Mouse (Mus musculus): ENCODE data around the gene Gm20388. TPM values are rescaled to one million over a fixed set of nuclear protein-coding genes. Genes with fewer than 3 reads are reported as not detected.

Gene Gm20388
- polyA plus RNA-seq, 1 experiment from 2014 or later: 5.5 TPM

DNA sequence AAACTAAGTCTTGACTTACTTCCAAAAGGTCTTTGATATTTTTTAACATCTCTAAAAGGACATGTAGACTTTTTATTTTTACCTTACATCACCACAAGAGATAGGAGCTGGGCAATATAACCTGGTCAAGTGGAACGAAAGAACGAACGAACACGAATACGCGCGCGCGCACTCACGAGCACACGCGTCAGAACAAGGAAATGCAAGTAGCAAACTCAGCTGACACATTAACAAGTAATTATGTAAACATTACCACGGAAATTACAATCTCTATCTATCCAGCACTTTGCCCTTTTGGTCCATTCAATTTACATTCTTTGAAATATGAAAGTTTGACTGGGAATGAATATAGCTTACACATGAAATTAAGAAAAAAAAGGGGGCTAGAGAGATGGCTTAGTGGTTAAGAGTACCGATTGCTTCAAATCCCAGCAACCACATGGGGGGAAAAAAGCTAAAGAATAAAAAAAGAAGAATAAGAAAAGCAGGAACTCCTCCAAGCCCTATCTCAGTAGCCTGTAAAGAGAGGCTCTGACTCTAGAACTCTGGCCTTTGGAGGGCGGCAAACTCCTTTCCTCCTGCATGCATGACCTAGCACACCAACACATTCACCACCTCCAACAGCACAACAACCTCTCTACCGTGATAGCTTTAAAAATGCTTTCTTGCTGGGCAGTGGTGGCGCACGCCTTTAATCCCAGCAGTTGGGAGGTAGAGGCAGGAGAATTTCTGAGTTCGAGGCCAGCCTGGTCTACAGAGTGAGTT, 3072.7 kb downstream of the Gm20388 start:
- no peak overlapping the region for H3K27ac ChIP-seq
- no peaks in the 10 kb centered on the region for H3K9me3 ChIP-seq
- H3K36me3 ChIP-seq: no peaks in the 10 kb centered on the region
- 81% methylated on average over 19 of the region's 19 CpGs for WGBS
- ATAC-seq (ENCODE audit: borderline replicate concordance, extremely low read depth, low FRiP score, low TSS enrichment): no peak
- H3K4me2 ChIP-seq: no peak overlapping the region
- H3K4me3 ChIP-seq: no peak overlapping the region
- peaks cover 18% of the 10 kb centered on the region for H3K4me1 ChIP-seq
- no peak overlapping the region for H3K9ac ChIP-seq
- H3K27me3 ChIP-seq: no peaks in the 10 kb centered on the region

DNA sequence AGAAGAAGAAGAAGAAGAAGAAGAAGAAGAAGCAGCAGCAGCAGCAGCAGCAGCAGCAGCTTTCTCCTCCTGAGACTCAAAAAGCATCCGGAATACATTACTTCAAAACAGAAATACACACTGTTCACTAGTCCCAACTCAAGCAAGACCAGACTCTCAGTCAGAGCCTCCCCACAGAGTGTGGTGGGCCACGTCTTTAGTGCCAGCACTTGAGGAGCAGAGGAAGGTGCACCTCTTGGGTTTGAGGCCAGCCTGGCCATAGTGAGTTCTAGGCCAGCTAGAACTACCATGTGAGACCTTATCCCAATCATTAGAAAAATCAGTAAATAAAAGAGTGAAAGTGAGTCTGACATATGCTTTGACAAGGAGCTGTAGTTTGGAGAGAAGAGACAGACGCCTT, 3073.5 kb downstream of the Gm20388 start:
- Histone ChIP-seq H3K9ac (no peak overlapping the region), H3K9me3 (no peaks in the 10 kb centered on the region), H3K4me2 (no peak overlapping the region), H3K27me3 (no peaks in the 10 kb centered on the region), H3K27ac (no peak overlapping the region), H3K4me3 (no peak overlapping the region), H3K4me1 (peaks cover 23% of the 10 kb centered on the region), H3K36me3 (no peaks in the 10 kb centered on the region)
- 79% methylated on average over 3 of the region's 3 CpGs for WGBS
- ATAC-seq (ENCODE audit: borderline replicate concordance, extremely low read depth, low FRiP score, low TSS enrichment): no peak

DNA sequence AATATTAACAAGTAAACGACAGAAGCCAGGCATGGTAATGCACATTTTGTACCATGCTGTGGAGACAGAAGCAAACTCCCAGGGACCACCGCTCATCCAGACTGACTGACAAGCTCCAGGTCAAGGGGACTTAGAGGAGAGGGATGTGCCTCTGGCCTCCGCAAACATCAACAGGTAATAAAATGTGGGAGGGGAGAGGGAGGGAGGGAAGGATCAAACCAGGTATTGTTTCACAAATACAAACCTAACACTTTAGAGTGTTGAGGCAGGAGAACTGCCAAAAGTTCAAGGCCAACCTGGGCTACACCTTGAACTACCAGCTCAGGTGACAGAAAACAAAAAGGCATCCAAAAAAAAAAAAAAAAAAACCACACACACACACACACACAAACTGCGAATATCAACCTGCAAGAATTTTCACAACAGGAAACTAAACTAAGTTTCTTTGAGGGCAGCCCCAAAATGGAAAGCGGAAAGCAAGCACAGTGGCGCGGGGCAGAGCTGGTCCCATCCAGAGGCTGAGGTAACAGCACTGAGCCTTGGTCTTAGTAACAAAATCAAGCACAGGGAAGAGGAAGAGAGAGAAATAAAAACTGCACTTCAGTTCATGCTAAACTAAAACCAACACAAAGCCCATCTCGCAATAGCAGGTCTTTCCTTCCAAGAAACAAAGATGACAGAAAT, 3076.0 kb downstream of the Gm20388 start:
- 77% methylated on average over 8 of the region's 8 CpGs for WGBS
- H3K9me3 ChIP-seq: no peaks in the 10 kb centered on the region

DNA sequence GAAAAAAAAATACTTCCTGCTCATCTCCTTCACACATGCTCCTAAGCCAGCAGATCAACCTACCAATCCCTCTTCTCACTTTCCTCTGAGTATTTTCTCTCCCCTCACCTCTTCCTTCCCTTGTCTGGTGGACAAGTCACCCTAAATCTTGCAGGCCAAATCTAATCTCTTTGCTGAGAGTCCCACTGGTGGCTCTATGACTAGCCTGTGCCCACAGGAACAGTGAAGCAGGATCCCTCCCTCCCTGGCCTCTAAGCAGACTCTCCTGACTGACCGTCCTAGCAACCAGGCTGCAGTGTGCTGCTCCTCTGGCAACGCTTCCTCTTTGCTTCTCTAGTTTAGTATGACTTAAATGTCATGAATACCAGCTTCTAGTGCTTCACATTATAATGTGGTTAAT, 3076.6 kb downstream of the Gm20388 start:
- peaks cover 32% of the 10 kb centered on the region for H3K4me1 ChIP-seq
- no peak overlapping the region for H3K27ac ChIP-seq
- no peak overlapping the region for H3K9ac ChIP-seq
- H3K36me3 ChIP-seq: no peaks in the 10 kb centered on the region
- no peak overlapping the region for H3K4me2 ChIP-seq
- no peaks in the 10 kb centered on the region for H3K27me3 ChIP-seq
- ATAC-seq (ENCODE audit: borderline replicate concordance, extremely low read depth, low FRiP score, low TSS enrichment): no peak
- H3K4me3 ChIP-seq: no peak overlapping the region
- no peaks in the 10 kb centered on the region for H3K9me3 ChIP-seq
- 54% methylated on average over 2 of the region's 2 CpGs for whole genome bisulfite sequencing

More for the DNA sequence above, 3076.0 kb downstream of the Gm20388 start:
- Histone ChIP-seq H3K27me3 (no peaks in the 10 kb centered on the region), H3K9ac (no peak overlapping the region), H3K27ac (no peak overlapping the region), H3K4me1 (peaks cover 27% of the 10 kb centered on the region), H3K4me3 (no peak overlapping the region), H3K36me3 (no peaks in the 10 kb centered on the region), H3K4me2 (no peak overlapping the region)
- ATAC-seq (ENCODE audit: borderline replicate concordance, extremely low read depth, low FRiP score, low TSS enrichment): no peak

DNA sequence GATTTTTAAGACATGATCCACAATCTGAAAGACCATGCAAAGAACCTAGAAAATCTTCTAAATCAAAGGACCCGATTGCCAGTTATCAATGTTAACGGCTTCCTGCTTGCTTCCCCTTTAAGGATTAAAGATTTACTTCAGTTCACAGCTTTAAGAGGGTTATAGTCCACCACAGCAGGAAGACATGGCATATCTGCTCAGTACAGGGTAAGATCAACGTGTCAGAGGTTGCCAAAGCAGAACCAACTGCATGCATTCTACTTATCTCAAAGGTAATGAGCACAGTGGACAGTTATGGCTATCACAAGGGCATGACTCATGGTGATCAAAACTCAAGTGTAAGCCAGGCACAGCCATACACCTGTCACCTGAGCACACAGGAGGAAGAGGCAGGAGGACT, 3078.3 kb downstream of the Gm20388 start:
- ATAC-seq (ENCODE audit: borderline replicate concordance, extremely low read depth, low FRiP score, low TSS enrichment): no peak
- Histone ChIP-seq H3K4me1 (peaks cover 42% of the 10 kb centered on the region), H3K9ac (no peak overlapping the region), H3K36me3 (no peaks in the 10 kb centered on the region), H3K27me3 (no peaks in the 10 kb centered on the region), H3K4me3 (no peak overlapping the region), H3K27ac (no peak overlapping the region), H3K4me2 (no peak overlapping the region), H3K9me3 (no peaks in the 10 kb centered on the region)
- WGBS: 79% methylated on average over 3 of the region's 3 CpGs

DNA sequence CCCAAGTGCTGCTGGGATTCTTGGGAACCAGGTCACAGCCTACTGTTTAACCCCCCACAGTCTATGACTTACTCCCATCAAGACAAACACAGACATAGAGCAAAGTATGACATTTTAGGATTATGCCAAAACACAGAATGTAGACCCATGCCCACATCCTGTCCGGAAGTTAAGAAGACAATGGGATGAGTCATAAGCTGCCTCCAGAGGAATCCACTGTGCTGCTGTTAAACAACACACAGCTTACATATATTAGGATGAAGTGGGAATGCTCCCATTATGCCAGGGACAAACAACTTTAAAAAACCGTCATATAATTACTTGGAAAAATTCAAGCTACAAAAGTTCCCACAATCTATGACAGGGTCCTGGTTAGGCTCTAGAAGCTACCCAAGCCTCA, 3079.3 kb downstream of the Gm20388 start:
- H3K27me3 ChIP-seq: no peaks in the 10 kb centered on the region
- WGBS: 81% methylated on average over 2 of the region's 2 CpGs
- no peak overlapping the region for H3K9ac ChIP-seq
- no peak overlapping the region for H3K4me2 ChIP-seq
- no peak overlapping the region for H3K4me3 ChIP-seq
- ATAC-seq (ENCODE audit: borderline replicate concordance, extremely low read depth, low FRiP score, low TSS enrichment): no peak
- peaks cover 48% of the 10 kb centered on the region for H3K4me1 ChIP-seq
- H3K27ac ChIP-seq: no peak overlapping the region
- no peaks in the 10 kb centered on the region for H3K36me3 ChIP-seq
- no peaks in the 10 kb centered on the region for H3K9me3 ChIP-seq

DNA sequence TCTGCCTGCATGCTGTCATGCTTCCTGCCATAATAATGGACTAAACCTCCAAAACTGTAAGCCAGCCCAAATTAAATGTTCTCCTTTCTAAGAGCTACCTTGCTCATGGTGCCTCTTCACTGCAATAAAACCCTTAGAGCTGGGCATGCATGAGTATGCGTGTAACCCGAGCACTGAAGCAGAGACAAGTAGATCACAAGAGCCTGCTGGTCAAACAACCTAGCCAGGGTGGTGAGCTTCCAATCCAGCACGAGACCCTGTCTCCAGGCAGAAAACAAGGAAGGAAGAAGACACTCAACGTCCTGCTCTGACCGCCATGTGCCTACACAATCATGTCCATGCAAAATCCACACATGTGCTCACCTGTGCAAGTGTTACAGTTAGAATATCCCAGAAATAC, 3080.7 kb downstream of the Gm20388 start:
- no peak overlapping the region for H3K9ac ChIP-seq
- H3K27me3 ChIP-seq: no peaks in the 10 kb centered on the region
- ATAC-seq (ENCODE audit: borderline replicate concordance, extremely low read depth, low FRiP score, low TSS enrichment): no peak
- 57% methylated on average over 5 of the region's 5 CpGs for WGBS
- no peaks in the 10 kb centered on the region for H3K9me3 ChIP-seq
- H3K4me3 ChIP-seq: no peak overlapping the region
- H3K27ac ChIP-seq: no peak overlapping the region
- H3K4me2 ChIP-seq: no peak overlapping the region
- peaks cover 48% of the 10 kb centered on the region for H3K4me1 ChIP-seq
- no peaks in the 10 kb centered on the region for H3K36me3 ChIP-seq

DNA sequence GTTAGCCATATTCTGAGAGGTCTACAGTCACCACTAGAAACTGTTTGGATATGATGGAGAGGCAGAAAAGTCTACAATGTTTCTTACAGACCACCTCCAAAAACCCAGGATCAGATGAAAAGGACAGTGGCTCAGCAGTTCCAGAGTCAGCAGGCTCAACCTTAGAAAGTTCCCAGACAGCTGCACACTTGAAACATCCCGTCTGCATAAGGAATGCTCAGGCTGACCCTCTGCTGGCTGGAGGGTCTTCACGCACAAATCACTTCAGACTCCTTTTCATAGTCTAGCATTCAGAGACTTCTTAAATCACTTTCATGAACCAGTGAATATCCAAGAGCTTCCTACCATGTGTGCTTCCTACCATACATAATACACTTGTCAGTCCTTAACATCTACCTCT, 3081.7 kb downstream of the Gm20388 start:
- Histone ChIP-seq H3K9ac (no peak overlapping the region), H3K27ac (no peak overlapping the region), H3K27me3 (no peaks in the 10 kb centered on the region), H3K9me3 (no peaks in the 10 kb centered on the region), H3K36me3 (no peaks in the 10 kb centered on the region), H3K4me1 (peaks cover 47% of the 10 kb centered on the region), H3K4me2 (no peak overlapping the region), H3K4me3 (no peak overlapping the region)
- no peak for ATAC-seq (ENCODE audit: borderline replicate concordance, extremely low read depth, low FRiP score, low TSS enrichment)
- WGBS: 43% methylated on average over 2 of the region's 2 CpGs

DNA sequence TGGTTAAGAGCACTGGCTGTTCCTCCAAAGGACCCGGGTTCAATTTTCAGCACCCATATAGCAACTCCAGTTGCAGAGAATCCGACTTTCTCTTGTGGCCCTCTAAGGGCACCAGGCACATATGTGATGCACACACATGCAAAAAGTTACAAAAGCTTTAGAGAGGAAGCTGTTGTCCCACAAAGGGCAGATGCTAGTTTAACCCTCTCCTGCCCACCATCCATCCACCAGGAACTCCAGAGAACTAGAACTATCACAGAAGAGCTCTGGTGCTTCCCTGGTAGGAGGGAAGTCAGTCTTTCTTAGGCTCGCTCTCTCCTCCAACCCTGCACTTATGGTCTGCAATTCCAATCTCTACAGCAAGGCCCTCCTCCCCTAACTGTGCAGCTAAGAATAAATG, 3082.4 kb downstream of the Gm20388 start:
- no peak for ATAC-seq (ENCODE audit: borderline replicate concordance, extremely low read depth, low FRiP score, low TSS enrichment)
- 79% methylated on average over 3 of the region's 3 CpGs for WGBS

DNA sequence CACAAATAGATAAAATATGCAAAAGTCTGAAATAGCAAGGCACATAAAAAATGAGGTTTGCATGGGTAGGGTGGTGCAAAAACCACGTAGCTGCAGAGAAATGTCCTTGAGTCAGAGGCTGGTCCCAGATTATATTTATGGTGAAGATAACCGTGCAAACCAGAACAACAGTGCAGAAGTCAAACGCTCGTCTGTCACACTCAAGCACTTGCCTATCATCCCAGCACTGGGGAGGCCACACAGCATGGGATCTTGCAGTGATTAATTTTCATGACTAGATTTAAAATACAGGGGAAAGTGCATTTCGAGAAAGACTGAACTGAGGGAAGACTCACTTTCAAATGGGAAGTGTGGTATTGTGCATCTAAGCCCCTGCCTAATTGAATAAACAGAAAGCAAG, 3083.1 kb downstream of the Gm20388 start:
- ATAC-seq (ENCODE audit: borderline replicate concordance, extremely low read depth, low FRiP score, low TSS enrichment): no peak
- peaks cover 41% of the 10 kb centered on the region for H3K4me1 ChIP-seq
- no peaks in the 10 kb centered on the region for H3K9me3 ChIP-seq
- H3K4me2 ChIP-seq: no peak overlapping the region
- no peaks in the 10 kb centered on the region for H3K27me3 ChIP-seq
- no peak overlapping the region for H3K27ac ChIP-seq
- H3K9ac ChIP-seq: no peak overlapping the region
- no peaks in the 10 kb centered on the region for H3K36me3 ChIP-seq
- no peak overlapping the region for H3K4me3 ChIP-seq
- 51% methylated on average over 5 of the region's 5 CpGs for WGBS

More for the DNA sequence above, 3082.4 kb downstream of the Gm20388 start:
- Histone ChIP-seq H3K4me2 (no peak overlapping the region), H3K9me3 (no peaks in the 10 kb centered on the region), H3K4me3 (no peak overlapping the region), H3K36me3 (no peaks in the 10 kb centered on the region), H3K27me3 (no peaks in the 10 kb centered on the region), H3K4me1 (peaks cover 42% of the 10 kb centered on the region), H3K9ac (no peak overlapping the region), H3K27ac (no peak overlapping the region)

DNA sequence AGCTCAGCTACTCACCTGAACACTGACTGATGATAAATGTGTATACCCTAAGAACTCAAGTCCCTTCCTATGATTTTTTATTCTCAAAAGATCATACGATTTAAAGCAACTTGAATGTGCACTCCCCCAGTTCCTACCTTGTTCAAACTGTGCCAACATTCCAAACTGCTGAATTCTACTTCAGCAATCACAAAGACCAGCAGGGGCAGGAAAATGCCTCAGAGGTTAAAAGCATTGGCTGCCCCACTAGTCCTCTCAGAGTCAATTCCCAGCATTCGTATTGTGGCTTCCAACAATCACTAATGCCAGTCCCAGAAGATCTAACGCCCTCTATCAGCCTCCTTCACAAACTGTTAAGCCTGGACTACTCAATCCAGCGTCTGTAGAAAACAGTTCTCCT, 3087.3 kb downstream of the Gm20388 start:
- Histone ChIP-seq H3K9me3 (no peaks in the 10 kb centered on the region), H3K4me1 (peaks cover 16% of the 10 kb centered on the region), H3K27me3 (no peaks in the 10 kb centered on the region), H3K4me2 (no peak overlapping the region), H3K36me3 (no peaks in the 10 kb centered on the region), H3K9ac (no peak overlapping the region), H3K27ac (0 out of 2 replicates have a peak overlapping the region, but pooled peaks have one; percentile 7), H3K4me3 (no peak overlapping the region)
- WGBS: 54% methylated on average over 4 of the region's 4 CpGs
- ATAC-seq (ENCODE audit: borderline replicate concordance, extremely low read depth, low FRiP score, low TSS enrichment): no peak

DNA sequence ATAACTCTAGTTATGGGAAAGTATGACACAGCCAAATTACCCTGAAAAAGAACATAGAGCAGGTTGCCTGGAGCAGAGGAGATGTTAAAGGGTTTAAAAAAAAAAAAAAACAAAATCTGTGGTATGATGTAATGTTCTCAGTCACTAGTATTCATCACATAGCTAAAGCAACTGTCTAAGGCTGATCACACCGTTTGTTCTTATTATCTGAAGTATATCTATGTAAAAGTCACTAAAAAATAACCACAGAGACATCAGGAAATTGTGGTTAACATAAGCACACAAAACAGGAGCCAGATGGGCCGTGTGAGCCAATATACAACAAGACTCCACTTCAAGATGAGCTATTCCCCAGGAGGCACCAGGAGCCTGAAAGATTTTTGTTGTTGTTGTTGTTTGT, 3089.7 kb downstream of the Gm20388 start:
- Histone ChIP-seq H3K4me1 (peaks cover 25% of the 10 kb centered on the region), H3K27me3 (no peaks in the 10 kb centered on the region), H3K4me2 (no peak overlapping the region), H3K9ac (no peak overlapping the region), H3K36me3 (no peaks in the 10 kb centered on the region), H3K4me3 (no peak overlapping the region), H3K27ac (no peak overlapping the region), H3K9me3 (no peaks in the 10 kb centered on the region)
- WGBS: 52% methylated on average over 2 of the region's 2 CpGs
- ATAC-seq (ENCODE audit: borderline replicate concordance, extremely low read depth, low FRiP score, low TSS enrichment): no peak

Measured in lung, embryonic 15.5 days (tissue).